Mouse (Mus musculus) stomach, embryonic 16.5 days (tissue): ENCODE data around the gene Plcl1. TPM values are rescaled to one million over a fixed set of nuclear protein-coding genes. Genes with fewer than 3 reads are reported as not detected.

Experiments used
- ATAC-seq: fragments of 200-750 bp; cut with Nextera tagmentation; 2 replicates; pipeline ENCODE4 v1.8.0; 2017; ENCODE audit warnings: moderate number of reproducible peaks, moderate TSS enrichment; ENCODE audit not compliant: insufficient read depth, low FRiP score
- H3K27ac ChIP-seq: fragments of 300-500 bp; sonication (generic); 2 replicates; pipeline ENCODE4 v1.5.1; 2014; ENCODE audit warnings: low read length
- H3K27me3 ChIP-seq: fragments of 300-500 bp; sonication (generic); 2 replicates; pipeline ENCODE4 v1.6.1; 2014; ENCODE audit warnings: low read length, control low read depth, mixed read lengths; ENCODE audit not compliant: control insufficient read depth, insufficient read depth
- H3K36me3 ChIP-seq: fragments of 300-500 bp; sonication (generic); 2 replicates; pipeline ENCODE4 v1.6.1; 2014; ENCODE audit warnings: low read length; ENCODE audit not compliant: control insufficient read depth, insufficient read depth
- H3K4me1 ChIP-seq: fragments of 300-500 bp; sonication (generic); 2 replicates; pipeline ENCODE4 v1.6.1; 2014; ENCODE audit warnings: low read length, control low read depth, mixed read lengths; ENCODE audit not compliant: control insufficient read depth, insufficient read depth
- H3K4me2 ChIP-seq: fragments of 300-500 bp; sonication (generic); 2 replicates; pipeline ENCODE4 v1.6.1; 2014; ENCODE audit warnings: low read depth, low read length, mixed read lengths
- H3K4me3 ChIP-seq: fragments of 300-500 bp; sonication (generic); replicated peaks from 2 replicates; pipeline ENCODE4 v1.5.1; 2014; ENCODE audit warnings: mild to moderate bottlenecking, low read length
- H3K9ac ChIP-seq: fragments of 300-500 bp; sonication (generic); 2 replicates; pipeline ENCODE4 v1.6.1; 2014; ENCODE audit warnings: low read length
- H3K9me3 ChIP-seq: fragments of 300-500 bp; sonication (generic); replicated peaks from 2 replicates; pipeline ENCODE4 v1.6.1; 2016; ENCODE audit warnings: low read length, control low read depth; ENCODE audit not compliant: control insufficient read depth
- WGBS: fragments of 180-500 bp; shearing (Covaris S2); extraction: QIAGEN DNeasy Blood & Tissue Kit; methylation state at CpG from one replicate; pipeline ENCODE4 v1.1.7; 2014; 5-methylcytosine and 5-hydroxymethylcytosine counted together
- polyA plus RNA-seq: library from polyadenylated mRNA; unstranded; fragments of >200 nt; fragmentation: Nextera tagmentation; extraction: Ambion mirVana; gene quantifications from 2 replicates; pipeline ENCODE4 v1.2.1, GENCODE M21; 2015

Plcl1 gene
- polyA plus RNA-seq, 1 experiment from 2014 or later, result 1.9 TPM

DNA sequence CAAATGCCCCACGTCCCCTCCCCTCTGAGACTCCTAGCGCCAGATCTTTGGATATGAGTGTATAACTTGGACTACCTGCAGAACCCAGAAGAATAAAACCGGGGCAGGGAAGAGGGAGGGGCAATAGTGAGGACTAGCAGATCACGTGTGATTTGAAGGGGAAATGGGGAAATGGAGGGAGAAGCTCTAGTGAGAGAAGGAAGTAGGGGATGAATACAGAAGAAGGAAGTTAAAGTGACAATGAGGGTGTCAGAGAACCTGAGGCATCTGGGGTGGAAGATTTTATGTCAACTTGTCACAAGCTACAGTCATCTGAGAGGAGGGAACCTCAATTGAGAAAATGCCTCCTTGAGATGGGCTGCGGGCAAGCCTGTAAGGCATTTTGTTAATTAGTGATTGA is 119.4 kb downstream of the Plcl1 start:
- no peaks in the 10 kb centered on the region for H3K9me3 ChIP-seq
- ATAC-seq, result no peak
- 65% methylated on average over 5 of the region's 5 CpGs for WGBS
- H3K27me3 ChIP-seq, result no peaks in the 10 kb centered on the region
- no peak overlapping the region for H3K9ac ChIP-seq
- H3K36me3 ChIP-seq, result no peaks in the 10 kb centered on the region
- peaks cover 10% of the 10 kb centered on the region; the same call in 1 of the 2 replicates for H3K4me1 ChIP-seq
- no peak overlapping the region for H3K4me3 ChIP-seq
- H3K27ac ChIP-seq, result peak overlapping the region; percentile 82
- no peak overlapping the region for H3K4me2 ChIP-seq

DNA sequence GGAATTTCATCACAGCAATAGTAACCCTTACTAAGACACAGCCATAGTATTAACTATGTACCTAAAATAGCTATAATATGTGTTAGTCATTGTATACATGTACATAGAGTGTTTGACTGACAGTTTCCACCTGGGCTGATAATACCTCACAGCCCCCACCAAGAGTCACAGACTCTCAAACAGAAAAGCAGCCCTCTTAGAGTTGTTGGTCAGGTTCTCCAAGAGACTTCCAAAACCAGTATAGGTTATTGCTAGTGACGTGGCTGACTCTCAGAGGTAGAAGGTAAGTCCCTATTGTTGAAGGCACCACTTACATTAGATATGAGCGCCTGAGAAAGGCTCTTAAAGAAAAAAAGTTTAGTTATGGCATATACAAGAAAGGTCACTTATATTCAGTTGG is 120.0 kb downstream of the Plcl1 start:
- peak; percentile 90 for ATAC-seq
- H3K9me3 ChIP-seq, result no peaks in the 10 kb centered on the region
- 66% methylated on average over 2 of the region's 2 CpGs for WGBS

DNA sequence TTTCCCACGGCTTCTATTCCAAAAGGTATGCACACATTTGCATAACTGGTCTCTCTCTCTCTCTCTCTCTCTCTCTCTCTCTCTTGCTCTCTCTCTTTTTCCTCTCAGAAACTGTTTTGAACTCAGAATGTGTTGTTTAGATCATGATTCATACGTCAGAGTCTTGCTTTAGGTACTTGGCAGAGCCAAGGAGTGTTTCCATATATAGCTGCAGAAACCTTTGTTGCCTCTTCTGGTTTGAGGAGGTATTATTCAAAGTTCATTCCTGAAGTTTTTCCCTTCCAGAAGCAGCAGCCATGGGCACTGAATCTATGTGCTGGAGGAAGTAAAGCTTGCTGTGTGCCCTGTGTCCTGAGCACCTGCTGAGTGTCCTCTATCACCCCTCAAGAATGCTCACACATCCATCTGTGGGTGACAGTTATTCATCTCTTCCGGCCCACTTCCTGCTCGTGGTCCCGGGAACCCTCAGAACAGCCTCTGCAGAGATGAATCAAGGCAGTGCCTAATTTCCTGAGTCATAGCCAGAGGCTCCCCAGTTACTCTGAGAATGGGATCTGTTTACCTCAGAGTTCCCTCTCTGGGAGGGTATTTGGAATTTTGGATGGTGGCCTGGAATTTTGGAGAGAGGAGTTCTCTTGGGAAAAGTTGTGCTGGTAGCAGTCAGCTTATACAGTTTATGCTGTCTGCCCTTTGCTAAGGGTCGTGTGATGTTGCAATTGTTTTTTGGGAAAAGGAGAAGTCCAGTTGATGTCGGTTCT is 123.0 kb downstream of the Plcl1 start:
- WGBS, result 33% methylated on average over 7 of the region's 7 CpGs

More for the DNA sequence above, 120.0 kb downstream of the Plcl1 start:
- H3K27me3 ChIP-seq, result no peaks in the 10 kb centered on the region
- no peaks in the 10 kb centered on the region for H3K36me3 ChIP-seq
- H3K27ac ChIP-seq, result no peak overlapping the region
- no peak overlapping the region for H3K4me2 ChIP-seq
- peaks cover 10% of the 10 kb centered on the region; the same call in 1 of the 2 replicates for H3K4me1 ChIP-seq
- no peak overlapping the region for H3K4me3 ChIP-seq
- no peak overlapping the region for H3K9ac ChIP-seq

DNA sequence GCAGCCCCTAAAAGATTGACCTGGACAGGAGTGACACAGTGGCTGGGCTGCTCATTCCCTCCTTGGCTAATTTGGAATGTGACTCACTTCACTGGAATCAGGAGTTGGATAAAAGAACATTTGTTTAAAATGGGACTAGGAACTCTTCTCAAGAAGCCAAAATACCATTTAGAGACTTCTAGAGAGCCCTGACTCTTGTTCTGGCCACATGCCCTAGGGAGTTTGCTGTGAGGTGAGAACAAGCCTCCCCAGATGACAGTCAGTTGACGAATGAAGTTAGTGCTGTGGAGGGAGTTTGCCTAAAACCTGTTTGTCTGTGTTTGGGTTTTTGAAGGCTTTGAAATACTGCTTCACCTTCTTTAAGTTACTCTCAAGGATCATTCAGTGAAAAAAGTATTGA is 128.1 kb downstream of the Plcl1 start:
- 67% methylated on average over 1 of the region's 1 CpGs for WGBS
- Histone ChIP-seq H3K4me2 (no peak overlapping the region), H3K9me3 (no peaks in the 10 kb centered on the region), H3K36me3 (no peaks in the 10 kb centered on the region), H3K4me3 (no peak overlapping the region), H3K27ac (no peak overlapping the region), H3K9ac (no peak overlapping the region), H3K27me3 (no peaks in the 10 kb centered on the region), H3K4me1 (peaks cover 5% of the 10 kb centered on the region; the same call in 1 of the 2 replicates)
- no peak for ATAC-seq

More for the DNA sequence above, 123.0 kb downstream of the Plcl1 start:
- ATAC-seq, result peak; percentile 38; the same call in 1 of the 2 replicates
- Histone ChIP-seq H3K27ac (peak overlapping the region; percentile 47), H3K27me3 (no peaks in the 10 kb centered on the region), H3K9me3 (no peaks in the 10 kb centered on the region), H3K4me3 (no peak overlapping the region), H3K36me3 (no peaks in the 10 kb centered on the region), H3K9ac (no peak overlapping the region), H3K4me2 (no peak overlapping the region), H3K4me1 (peaks cover 10% of the 10 kb centered on the region; the same call in 1 of the 2 replicates)

DNA sequence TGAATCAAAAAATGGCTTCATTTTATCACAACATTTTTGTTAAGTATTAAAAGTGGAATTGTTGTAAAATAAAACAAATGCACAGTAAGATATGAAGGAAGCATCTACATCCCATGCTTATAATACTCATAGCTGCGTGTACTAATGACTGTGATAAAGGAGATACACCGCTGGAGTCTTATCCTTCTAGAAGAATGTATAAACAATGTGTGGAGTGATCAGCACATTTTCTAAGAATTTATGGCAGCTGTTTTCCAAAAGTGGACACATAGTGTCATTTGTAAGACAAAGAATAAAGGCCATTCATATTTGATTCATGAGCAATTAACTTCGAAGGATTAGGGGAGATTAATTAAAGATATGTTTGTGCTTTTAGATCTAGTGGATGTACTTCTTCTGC is 148.7 kb downstream of the Plcl1 start:
- Histone ChIP-seq H3K9me3 (no peaks in the 10 kb centered on the region), H3K36me3 (no peaks in the 10 kb centered on the region), H3K27ac (no peak overlapping the region), H3K4me3 (no peak overlapping the region), H3K9ac (no peak overlapping the region), H3K4me2 (no peak overlapping the region), H3K4me1 (no peaks in the 10 kb centered on the region; the same call in 1 of the 2 replicates), H3K27me3 (no peaks in the 10 kb centered on the region)
- no peak for ATAC-seq
- WGBS, result 45% methylated on average over 3 of the region's 3 CpGs

DNA sequence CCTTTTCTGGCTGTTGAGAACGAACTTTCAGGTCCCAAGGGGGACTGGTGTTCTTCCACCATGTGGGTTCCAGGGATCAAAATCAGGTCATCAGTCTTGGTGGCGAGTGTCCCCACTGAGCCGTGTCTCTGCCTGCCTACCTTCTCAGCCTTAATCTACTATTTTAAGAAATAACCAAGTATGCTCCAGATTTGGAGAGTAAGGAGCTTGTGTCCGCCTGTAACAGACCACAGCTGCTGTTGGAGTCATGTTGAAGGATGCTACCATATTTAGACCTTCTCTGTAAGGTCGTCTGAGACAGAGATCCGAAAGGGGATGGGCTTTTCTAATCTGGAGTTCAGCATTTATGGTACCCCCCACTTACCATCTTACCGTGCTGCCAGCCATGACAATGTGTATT is 152.2 kb downstream of the Plcl1 start:
- H3K36me3 ChIP-seq, result no peaks in the 10 kb centered on the region
- no peak for ATAC-seq
- H3K9ac ChIP-seq, result no peak overlapping the region
- no peaks in the 10 kb centered on the region for H3K9me3 ChIP-seq
- H3K27ac ChIP-seq, result no peak overlapping the region
- no peak overlapping the region for H3K4me3 ChIP-seq
- H3K27me3 ChIP-seq, result no peaks in the 10 kb centered on the region
- no peaks in the 10 kb centered on the region; the same call in 1 of the 2 replicates for H3K4me1 ChIP-seq
- 71% methylated on average over 7 of the region's 7 CpGs for WGBS
- no peak overlapping the region for H3K4me2 ChIP-seq

DNA sequence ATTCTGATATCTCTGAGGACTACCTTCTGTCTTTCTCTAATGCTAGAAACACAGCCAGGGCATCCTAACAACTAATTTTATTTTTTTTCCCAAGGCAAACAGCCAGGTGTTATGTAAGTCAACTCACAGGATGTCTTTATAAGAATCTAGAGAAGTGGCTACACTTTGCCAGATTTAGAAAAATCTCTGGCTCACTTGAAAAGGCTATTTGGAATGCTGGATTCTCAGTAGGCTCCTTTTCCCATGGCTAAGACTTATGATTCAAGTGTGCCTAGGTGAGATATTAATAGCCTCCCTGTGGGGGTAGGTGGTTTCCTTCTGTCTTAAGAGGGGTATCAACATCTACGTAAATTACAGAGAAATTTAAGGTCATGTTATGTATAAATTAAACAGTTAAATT is 152.7 kb downstream of the Plcl1 start:
- ATAC-seq, result no peak
- Histone ChIP-seq H3K9ac (no peak overlapping the region), H3K36me3 (no peaks in the 10 kb centered on the region)

DNA sequence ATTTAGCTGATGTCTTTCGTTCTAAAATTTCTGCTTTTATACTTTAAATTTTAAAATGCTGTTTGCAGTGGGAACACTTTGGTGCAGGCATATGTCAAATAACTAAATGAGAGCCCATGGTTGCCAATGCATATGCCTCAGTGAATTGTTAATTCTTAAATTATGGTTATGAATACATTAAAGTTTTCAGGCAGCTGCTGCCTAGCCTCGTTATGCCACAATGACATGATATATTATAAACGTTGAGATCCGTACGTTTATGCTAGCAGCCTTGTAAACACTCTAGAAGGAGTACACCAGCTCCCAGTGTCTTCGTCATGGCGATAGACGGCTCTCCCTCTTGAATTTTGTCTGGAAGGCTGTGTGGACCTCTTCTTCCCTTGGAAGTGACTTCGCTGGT is 154.3 kb downstream of the Plcl1 start:
- Histone ChIP-seq H3K4me3 (no peak overlapping the region), H3K9ac (no peak overlapping the region), H3K4me1 (no peaks in the 10 kb centered on the region; the same call in 1 of the 2 replicates), H3K4me2 (no peak overlapping the region), H3K36me3 (no peaks in the 10 kb centered on the region), H3K27me3 (no peaks in the 10 kb centered on the region), H3K9me3 (no peaks in the 10 kb centered on the region), H3K27ac (no peak overlapping the region)
- no peak for ATAC-seq
- 55% methylated on average over 9 of the region's 9 CpGs for whole genome bisulfite sequencing

More for the DNA sequence above, 152.7 kb downstream of the Plcl1 start:
- Histone ChIP-seq H3K9me3 (no peaks in the 10 kb centered on the region), H3K4me1 (no peaks in the 10 kb centered on the region; the same call in 1 of the 2 replicates), H3K27me3 (no peaks in the 10 kb centered on the region), H3K4me2 (no peak overlapping the region), H3K4me3 (no peak overlapping the region), H3K27ac (no peak overlapping the region)
- WGBS, result 86% methylated on average over 1 of the region's 1 CpGs

DNA sequence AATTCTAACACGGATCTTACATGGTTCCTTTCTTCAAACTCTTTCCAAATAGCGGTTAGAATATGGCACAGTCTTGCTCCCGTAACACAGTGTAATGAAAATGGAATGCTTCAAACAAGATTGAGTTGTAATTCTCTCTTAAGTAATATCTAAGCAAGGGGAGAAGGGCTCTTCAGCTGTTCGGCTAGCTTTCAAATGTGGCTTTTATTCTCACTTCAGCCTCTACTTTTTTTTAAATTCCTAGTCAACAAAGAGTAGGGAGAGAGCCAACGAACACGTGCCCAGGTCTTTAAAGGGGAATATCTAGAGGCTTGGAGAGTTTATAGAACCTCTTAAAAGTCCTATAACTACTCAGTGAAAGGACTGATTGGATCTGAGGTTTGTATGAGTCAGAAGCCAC is 160.2 kb downstream of the Plcl1 start:
- Histone ChIP-seq H3K4me1 (no peaks in the 10 kb centered on the region), H3K4me3 (no peak overlapping the region), H3K27ac (no peak overlapping the region), H3K9me3 (no peaks in the 10 kb centered on the region), H3K9ac (no peak overlapping the region), H3K4me2 (no peak overlapping the region), H3K36me3 (no peaks in the 10 kb centered on the region), H3K27me3 (no peaks in the 10 kb centered on the region)
- WGBS, result 75% methylated on average over 6 of the region's 6 CpGs
- ATAC-seq, result no peak
